Mouse (Mus musculus) limb, embryonic 11.5 days (tissue): Measurements from ENCODE around the gene Tmem106b. TPM values are rescaled to one million over a fixed set of nuclear protein-coding genes. Genes with fewer than 3 reads are reported as not detected.

Experiments
- ATAC-seq: fragments of 200-750 bp; cut with Nextera tagmentation; 2 replicates; pipeline ENCODE4 v1.8.0; 2017; ENCODE audit warnings: low read depth; ENCODE audit not compliant: insufficient number of reproducible peaks, low FRiP score, low TSS enrichment
- DNase-seq: peaks from one replicate; pipeline ENCODE4 v3.0.0-alpha.2; 2015; ENCODE audit warnings: low spot score
- H3K27ac ChIP-seq: fragments of 300-500 bp; sonication (generic); replicated peaks from 2 replicates; pipeline ENCODE4 v1.5.1; 2014; ENCODE audit warnings: low read depth, mild to moderate bottlenecking, low read length
- H3K27me3 ChIP-seq: fragments of 300-500 bp; sonication (generic); 2 replicates; pipeline ENCODE4 v1.6.1; 2014; ENCODE audit warnings: mild to moderate bottlenecking, low read length, mixed read lengths; ENCODE audit not compliant: control insufficient read depth, insufficient read depth
- H3K36me3 ChIP-seq: fragments of 300-500 bp; sonication (generic); 2 replicates; pipeline ENCODE4 v1.6.1; 2014; ENCODE audit warnings: mild to moderate bottlenecking, low read length, moderate library complexity, mixed read lengths; ENCODE audit not compliant: control insufficient read depth, insufficient read depth
- H3K4me1 ChIP-seq: fragments of 300-500 bp; sonication (generic); 2 replicates; pipeline ENCODE4 v1.6.1; 2014; ENCODE audit warnings: low read length, mixed read lengths; ENCODE audit not compliant: control insufficient read depth, insufficient read depth
- H3K4me2 ChIP-seq: fragments of 300-500 bp; sonication (generic); 2 replicates; pipeline ENCODE4 v1.6.1; 2014; ENCODE audit warnings: low read depth, mild to moderate bottlenecking, moderate library complexity; ENCODE audit not compliant: severe bottlenecking
- H3K4me3 ChIP-seq: fragments of 300-500 bp; sonication (generic); 2 replicates; pipeline ENCODE4 v1.5.1; 2014; ENCODE audit warnings: low read depth, low read length
- H3K9ac ChIP-seq: fragments of 300-500 bp; sonication (generic); 2 replicates; pipeline ENCODE4 v1.6.1; 2014; ENCODE audit warnings: mild to moderate bottlenecking, low read length
- H3K9me3 ChIP-seq: fragments of 300-500 bp; sonication (generic); 2 replicates; pipeline ENCODE4 v1.6.1; 2016; ENCODE audit warnings: low read length; ENCODE audit not compliant: control insufficient read depth
- WGBS: fragments of 180-500 bp; shearing (Covaris S2); extraction: QIAGEN DNeasy Blood & Tissue Kit; methylation state at CpG from one replicate; pipeline ENCODE4 v1.1.7; 2014; 5-methylcytosine and 5-hydroxymethylcytosine counted together
- polyA plus RNA-seq: library from polyadenylated mRNA; unstranded; fragments of >200 nt; fragmentation: Nextera tagmentation; extraction: Ambion mirVana; gene quantifications from 2 replicates; pipeline ENCODE4 v1.2.1, GENCODE M21; 2014

Gene Tmem106b
- polyA plus RNA-seq, 1 experiment from 2014 or later, result 25.4 TPM

- no peaks in the 10 kb centered on the region for H3K9me3 ChIP-seq
- H3K36me3 ChIP-seq, result no peaks in the 10 kb centered on the region
- H3K9ac ChIP-seq, result no peak overlapping the region
- no peaks in the 10 kb centered on the region for H3K27me3 ChIP-seq
- no peaks in the 10 kb centered on the region for H3K4me1 ChIP-seq
- no peak overlapping the region for H3K27ac ChIP-seq
- DNase-seq (no peak), ATAC-seq (no peak)
- 75% methylated on average over 2 of the region's 2 CpGs for WGBS
- no peak overlapping the region for H3K4me3 ChIP-seq
- H3K4me2 ChIP-seq, result no peak overlapping the region
Observed at GRCm38 (mm10) chr6:13062691-13063255, 6.8 kb upstream of the Tmem106b start.

- Histone ChIP-seq H3K4me3 (peak overlapping the region; percentile 82), H3K27me3 (no peaks in the 10 kb centered on the region), H3K36me3 (no peaks in the 10 kb centered on the region; the same call in 1 of the 2 replicates), H3K9me3 (no peaks in the 10 kb centered on the region), H3K4me1 (no peaks in the 10 kb centered on the region), H3K4me2 (peak overlapping the region; percentile 55), H3K9ac (peak overlapping the region; percentile 90), H3K27ac (no peak overlapping the region)
- DNase-seq, result no peak
- 2% methylated on average over 11 of the region's 11 CpGs for WGBS
- no peak; the same call in 1 of the 2 replicates for ATAC-seq
Observed at GRCm38 (mm10) chr6:13070147-13070425, 527 bp downstream of the Tmem106b start.

DNA sequence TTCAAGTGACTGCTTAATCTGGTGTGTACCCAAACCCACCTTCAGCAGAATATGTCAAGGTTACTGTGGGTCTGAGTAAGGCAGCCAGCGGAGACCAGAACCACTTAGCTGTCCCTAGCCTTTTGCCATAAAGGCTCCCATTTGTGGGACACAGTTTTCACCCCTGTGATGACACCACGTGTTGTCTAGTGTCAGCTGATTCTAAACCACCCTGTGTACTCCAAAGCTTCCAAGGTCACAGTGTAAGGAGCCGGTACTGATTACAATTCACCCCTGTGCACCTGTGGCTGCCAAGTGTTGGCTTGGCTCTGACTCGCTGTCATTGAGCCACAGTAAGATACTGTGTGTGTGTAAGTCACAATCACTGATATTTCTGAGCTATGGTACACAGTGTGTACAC, 926 bp downstream of the Tmem106b start:
- 59% methylated on average over 4 of the region's 4 CpGs for WGBS
- Histone ChIP-seq H3K4me3 (peak overlapping the region; percentile 82), H3K27ac (no peak overlapping the region), H3K9me3 (no peaks in the 10 kb centered on the region), H3K9ac (peak overlapping the region; percentile 90; the same call in 1 of the 2 replicates), H3K4me1 (no peaks in the 10 kb centered on the region), H3K36me3 (no peaks in the 10 kb centered on the region; the same call in 1 of the 2 replicates), H3K4me2 (peak overlapping the region; percentile 55), H3K27me3 (no peaks in the 10 kb centered on the region)
- DNase-seq (no peak), ATAC-seq (no peak)

DNA sequence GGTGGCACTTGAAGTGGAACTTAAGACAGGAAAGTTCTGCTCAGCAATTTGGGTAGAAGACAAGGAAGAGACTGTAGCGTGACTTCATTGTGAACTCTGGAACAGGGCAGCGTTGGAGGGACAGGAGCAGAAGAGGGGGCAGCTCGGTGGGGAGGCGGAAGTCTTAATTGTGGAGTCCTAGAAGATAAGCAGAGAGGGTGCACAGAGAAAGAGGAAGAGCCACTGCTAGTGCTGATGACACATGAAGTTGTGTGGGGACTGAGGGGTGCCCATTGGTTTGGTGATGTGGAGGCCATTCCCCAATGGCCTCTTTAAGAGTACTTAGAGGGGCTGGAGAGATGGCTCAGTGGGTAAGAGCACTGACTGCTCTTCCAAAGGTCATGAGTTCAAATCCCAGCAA, 3.5 kb downstream of the Tmem106b start:
- WGBS, result 94% methylated on average over 4 of the region's 4 CpGs
- H3K4me3 ChIP-seq, result no peak overlapping the region
- no peaks in the 10 kb centered on the region for H3K9me3 ChIP-seq
- ATAC-seq (no peak), DNase-seq (no peak)
- H3K36me3 ChIP-seq, result no peaks in the 10 kb centered on the region; the same call in 1 of the 2 replicates
- H3K4me2 ChIP-seq, result no peak overlapping the region
- no peak overlapping the region for H3K27ac ChIP-seq
- H3K4me1 ChIP-seq, result no peaks in the 10 kb centered on the region
- no peaks in the 10 kb centered on the region for H3K27me3 ChIP-seq
- no peak overlapping the region for H3K9ac ChIP-seq

DNA sequence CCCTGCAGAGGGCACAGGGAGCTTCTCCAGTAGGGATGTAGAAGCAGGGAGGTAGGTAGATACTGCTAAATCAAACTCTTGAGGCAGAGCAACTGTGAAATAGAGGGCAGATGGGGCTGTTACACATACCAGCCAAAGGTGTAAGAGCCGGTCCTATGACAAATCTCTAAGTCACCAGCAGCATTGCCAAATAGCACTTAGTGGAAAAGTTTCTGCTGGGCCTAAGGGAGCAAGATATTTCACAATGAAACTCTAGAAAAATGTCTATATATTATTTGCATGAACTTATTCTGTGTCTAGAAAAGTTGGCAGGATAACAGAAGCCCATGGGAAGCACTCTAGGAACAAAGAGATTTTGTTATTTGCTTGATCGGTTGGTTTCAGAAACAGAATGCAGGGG, 4.3 kb downstream of the Tmem106b start:
- H3K27ac ChIP-seq, result no peak overlapping the region
- no peaks in the 10 kb centered on the region for H3K4me1 ChIP-seq
- no peak overlapping the region for H3K9ac ChIP-seq
- H3K4me2 ChIP-seq, result no peak overlapping the region
- no peak for ATAC-seq
- no peaks in the 10 kb centered on the region for H3K9me3 ChIP-seq
- H3K27me3 ChIP-seq, result no peaks in the 10 kb centered on the region
- 94% methylated on average over 2 of the region's 2 CpGs for WGBS
- no peak overlapping the region for H3K4me3 ChIP-seq
- no peak for DNase-seq
- H3K36me3 ChIP-seq, result no peaks in the 10 kb centered on the region; the same call in 1 of the 2 replicates

DNA sequence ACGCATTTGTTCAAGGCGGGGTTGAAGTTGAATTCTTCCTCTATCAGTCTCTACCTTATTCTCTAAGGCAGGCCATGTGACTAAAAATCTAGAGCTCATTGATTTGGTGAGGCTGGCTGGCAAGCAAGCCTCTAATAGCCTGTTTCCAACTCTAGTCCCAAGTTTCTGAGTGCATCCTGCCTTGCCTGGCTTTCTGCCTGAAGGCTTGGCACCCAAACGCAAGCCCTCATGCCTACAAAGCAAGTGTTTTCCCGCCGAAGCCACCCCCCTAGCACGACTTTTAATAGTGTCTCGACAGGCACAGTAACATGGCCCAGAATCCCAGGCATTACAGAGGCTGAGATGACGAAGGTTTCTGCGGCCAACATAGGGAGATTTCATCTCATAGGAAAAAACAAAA, 13.3 kb downstream of the Tmem106b start:
- Histone ChIP-seq H3K27me3 (no peaks in the 10 kb centered on the region), H3K9me3 (no peaks in the 10 kb centered on the region), H3K36me3 (peaks cover 3% of the 10 kb centered on the region), H3K4me2 (no peak overlapping the region), H3K4me1 (no peaks in the 10 kb centered on the region), H3K9ac (no peak overlapping the region), H3K27ac (no peak overlapping the region), H3K4me3 (no peak overlapping the region)
- ATAC-seq (no peak), DNase-seq (no peak)
- 90% methylated on average over 9 of the region's 9 CpGs for WGBS

DNA sequence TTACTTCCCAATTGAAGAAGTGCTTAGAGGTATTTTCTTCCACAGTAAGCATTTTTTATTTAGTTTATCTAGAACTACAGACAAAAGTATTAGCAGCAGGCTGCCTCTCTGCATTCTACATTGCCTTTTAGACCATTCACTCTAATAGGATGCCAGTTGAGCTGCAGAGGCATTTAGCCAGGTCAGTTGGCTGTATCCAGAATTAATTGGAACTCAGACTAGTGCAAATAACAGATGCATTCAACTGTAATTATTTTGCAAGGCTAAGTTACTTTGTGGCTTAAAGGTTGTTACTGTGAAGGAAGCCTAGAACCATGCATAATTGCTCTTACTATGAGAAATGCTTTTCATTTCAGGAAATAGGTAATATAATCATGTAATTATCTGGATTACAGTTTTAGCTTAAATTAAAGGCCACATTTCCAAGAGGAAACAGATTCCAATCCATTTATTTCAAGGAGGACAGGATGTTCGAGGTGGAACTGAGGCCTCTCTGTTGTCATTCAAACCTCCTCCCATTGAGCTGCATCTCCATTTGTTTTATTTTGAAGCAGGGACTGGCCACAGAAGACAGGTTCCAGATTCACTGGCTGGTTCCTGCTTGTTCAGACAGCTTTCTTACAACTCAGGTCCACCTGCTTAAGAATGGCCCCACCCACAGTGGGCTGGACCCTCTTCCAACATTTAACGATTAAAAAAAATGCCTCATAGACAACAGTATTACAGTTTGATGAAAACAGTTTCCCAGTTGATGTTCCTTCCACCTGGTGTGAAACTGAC, 27.3 kb downstream of the Tmem106b start:
- Histone ChIP-seq H3K27me3 (no peaks in the 10 kb centered on the region), H3K36me3 (no peaks in the 10 kb centered on the region), H3K9me3 (no peaks in the 10 kb centered on the region), H3K4me1 (no peaks in the 10 kb centered on the region), H3K4me2 (no peak overlapping the region), H3K27ac (no peak overlapping the region), H3K4me3 (no peak overlapping the region), H3K9ac (no peak overlapping the region)
- no peak for ATAC-seq
- DNase-seq, result no peak
- 88% methylated on average over 2 of the region's 2 CpGs for WGBS

- H3K9me3 ChIP-seq, result no peaks in the 10 kb centered on the region
- H3K36me3 ChIP-seq, result no peaks in the 10 kb centered on the region
- ATAC-seq (no peak), DNase-seq (no peak)
- no peak overlapping the region for H3K27ac ChIP-seq
- no peak overlapping the region for H3K4me3 ChIP-seq
- WGBS, result 95% methylated on average over 2 of the region's 2 CpGs
- H3K4me1 ChIP-seq, result no peaks in the 10 kb centered on the region
- H3K4me2 ChIP-seq, result no peak overlapping the region
- no peaks in the 10 kb centered on the region for H3K27me3 ChIP-seq
- no peak overlapping the region for H3K9ac ChIP-seq
Observed at GRCm38 (mm10) chr6:13100137-13100536, 30.6 kb downstream of the Tmem106b start.
